ENCODE assay signal across 8 mouse cellular contexts in the genomic region with DNA sequence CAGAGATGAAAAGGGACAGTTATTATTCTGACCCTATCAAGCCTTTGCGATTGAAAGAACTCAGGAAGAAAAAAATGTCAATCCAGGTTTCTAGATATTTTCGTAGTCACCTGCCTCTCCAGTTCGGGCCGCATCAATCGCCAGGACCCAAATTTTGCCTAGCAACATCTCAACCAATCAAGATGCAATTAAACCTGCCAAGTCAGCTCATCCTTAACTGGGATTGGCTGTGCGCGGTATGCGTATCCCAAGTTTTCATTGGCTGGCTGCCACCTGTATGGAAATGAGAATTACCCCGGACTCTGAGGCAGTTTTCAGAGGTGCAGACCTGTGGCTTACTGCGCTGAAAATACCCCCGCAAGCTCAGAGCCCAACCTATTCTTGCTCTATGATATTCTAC. TPM values are rescaled to one million over a fixed set of nuclear protein-coding genes. Genes with fewer than 3 reads are reported as not detected.
DNase-seq lines count a peak whose midpoint lies in the region; ATAC-seq and TF ChIP-seq lines count a peak whose summit lies in the region.

No protein-coding gene starts in this region.

- no peaks in the 10 kb centered on the region for H3K9me3 ChIP-seq in hindbrain, postnatal 0 days (ENCODE audit: low read length)

- H3K4me3 ChIP-seq in hindbrain, postnatal 0 days (ENCODE audit: low read length): peak overlapping the region; percentile 49

- DNase-seq in WW6 (ENCODE audit: low read depth, low spot score): peak; percentile 71
- peak; percentile 85 for DNase-seq in cerebellum, adult 8-10 months
- DNase-seq in frontal cortex, adult 2 months (ENCODE audit: extremely low spot score in 1 of 2, low spot score in 1 of 2): peak; percentile 78 to 92
- peak; percentile 97 for DNase-seq in hindbrain, postnatal 0 days (ENCODE audit: low spot score)
- DNase-seq in left cerebral cortex, adult 18-20 months (ENCODE audit: low spot score in 2 of 2): peak; percentile 81
- DNase-seq in lung, postnatal 14 days: peak; percentile 70
- peak; percentile 78 for DNase-seq in right cerebral cortex, postnatal 14 days
- DNase-seq in thymus, postnatal 25 days: no peak

- peaks cover 37% of the 10 kb centered on the region for H3K27me3 ChIP-seq in hindbrain, postnatal 0 days (ENCODE audit: insufficient read depth, low read length)

- 0 out of 2 replicates have a peak, but pooled peaks cover 6% of the 10 kb centered on the region for H3K4me1 ChIP-seq in hindbrain, postnatal 0 days (ENCODE audit: insufficient read depth, low read length)

- no peaks in the 10 kb centered on the region for H3K36me3 ChIP-seq in hindbrain, postnatal 0 days (ENCODE audit: insufficient read depth, low read length)

- peak overlapping the region; percentile 81 for H3K4me2 ChIP-seq in hindbrain, postnatal 0 days (ENCODE audit: low read depth, low read length)

- no peak for TF ChIP-seq CTCF in hindbrain, postnatal 0 days (IDR thresholded peaks at IDR 0.05; ENCODE audit: low read depth)

- ATAC-seq in hindbrain, postnatal 0 days: peak; percentile 78

- peak overlapping the region; percentile 89 for H3K27ac ChIP-seq in hindbrain, postnatal 0 days

- peak overlapping the region; percentile 65; the same call in 1 of the 2 replicates for H3K9ac ChIP-seq in hindbrain, postnatal 0 days (replicated peaks; ENCODE audit: low read length)

- 0% methylated on average over 11 of the region's 11 CpGs for WGBS in hindbrain, postnatal 0 days

RNA-seq across cellular contexts. Expression of gene Atp5g2, which starts 21.4 kb away (rescaled TPM):
- polyA plus RNA-seq in frontal cortex, adult 2 months (2012; rRNA removed): 322 and 324 TPM in 2 replicates
- 148 and 610 TPM in 2 replicates for total RNA-seq in hindbrain, postnatal 0 days (2014; rRNA removed)
- polyA plus RNA-seq in hindbrain, postnatal 0 days (2015; fragmentation: Nextera tagmentation; extraction: Ambion mirVana): 60.5 and 66.5 TPM in 2 replicates
- 10 to 100 TPM in 1 of 2 experiments, 1 to 10 TPM in 1; 7.8 to 11.6 TPM for total RNA-seq in left cerebral cortex, adult 18-20 months (2021)

RNA-seq across cellular contexts. Expression of gene Calcoco1, which starts 28.4 kb away (rescaled TPM):
- polyA plus RNA-seq in frontal cortex, adult 2 months (2012; rRNA removed): 64.9 and 69.7 TPM in 2 replicates
- 26.6 and 32.4 TPM in 2 replicates for total RNA-seq in hindbrain, postnatal 0 days (2014; rRNA removed)
- polyA plus RNA-seq in hindbrain, postnatal 0 days (2015; fragmentation: Nextera tagmentation; extraction: Ambion mirVana): 29.8 and 30.3 TPM in 2 replicates
- total RNA-seq in left cerebral cortex, adult 18-20 months (2021): 10 to 100 TPM; 75.1 to 75.6 TPM

Comparison
In these comparisons a context has a peak if more than half of its experiments do, and no peak if none do; other contexts are left out.
1. RNA of gene Atp5g2, which starts 21.4 kb away (total RNA-seq): 148 to 610 TPM in hindbrain, postnatal 0 days; 7.8 to 11.6 TPM in left cerebral cortex, adult 18-20 months; every median in the first group is over 10 times any median in the second.